Mouse (Mus musculus) forebrain, embryonic 15.5 days (tissue): ENCODE measurements around the gene Ung. TPM values are rescaled to one million over a fixed set of nuclear protein-coding genes. Genes with fewer than 3 reads are reported as not detected.
A peak's percentile ranks its signal among the peaks of the same experiment; 100 is the strongest.

Experiments
- ATAC-seq: fragments of 200-750 bp; cut with Nextera tagmentation; replicated peaks from 2 replicates; pipeline ENCODE4 v1.8.0; 2017; ENCODE audit warnings: mild to moderate bottlenecking, moderate TSS enrichment, moderate library complexity
- H3K27ac ChIP-seq: fragments of 300-500 bp; sonication (generic); replicated peaks from 2 replicates; pipeline ENCODE4 v1.5.1; 2015; ENCODE audit warnings: mild to moderate bottlenecking, inconsistent platforms
- H3K27me3 ChIP-seq: fragments of 300-500 bp; sonication (generic); 2 replicates; pipeline ENCODE4 v1.6.1; 2015; ENCODE audit warnings: inconsistent platforms
- H3K36me3 ChIP-seq: fragments of 300-500 bp; sonication (generic); 2 replicates; pipeline ENCODE4 v1.6.1; 2015; ENCODE audit warnings: mild to moderate bottlenecking, inconsistent platforms
- H3K4me1 ChIP-seq: fragments of 300-500 bp; sonication (generic); 2 replicates; pipeline ENCODE4 v1.6.1; 2015; ENCODE audit warnings: inconsistent platforms
- H3K4me2 ChIP-seq: fragments of 300-500 bp; sonication (generic); replicated peaks from 2 replicates; pipeline ENCODE4 v1.6.1; 2015; ENCODE audit warnings: mild to moderate bottlenecking, inconsistent platforms
- H3K4me3 ChIP-seq: fragments of 300-500 bp; sonication (generic); 2 replicates; pipeline ENCODE4 v1.5.1; 2015; ENCODE audit warnings: mild to moderate bottlenecking, inconsistent platforms
- H3K9ac ChIP-seq: fragments of 300-500 bp; sonication (generic); replicated peaks from 2 replicates; pipeline ENCODE4 v1.6.1; 2015; ENCODE audit warnings: mild to moderate bottlenecking, inconsistent platforms
- H3K9me3 ChIP-seq: fragments of 300-500 bp; sonication (generic); 2 replicates; pipeline ENCODE4 v1.6.1; 2016; ENCODE audit warnings: inconsistent platforms
- WGBS: fragments of 180-500 bp; shearing (Covaris S2); methylation state at CpG from one replicate; pipeline ENCODE4 v1.1.7; 2015; ENCODE audit warnings: mixed read lengths; 5-methylcytosine and 5-hydroxymethylcytosine counted together
- polyA plus RNA-seq: library from polyadenylated mRNA; unstranded; fragments of >200 nt; fragmentation: Nextera tagmentation; extraction: Ambion mirVana; gene quantifications from 2 replicates; pipeline ENCODE4 v1.2.1, GENCODE M21; 2015

The Ung gene
- polyA plus RNA-seq = 22.7 and 25.8 TPM in 2 replicates

- Histone ChIP-seq H3K4me2 (peak within 1 kb of the TSS; percentile 98), H3K27me3 (no peaks in the 10 kb centered on the region), H3K27ac (peak within 1 kb of the TSS; percentile 53), H3K4me3 (peak within 1 kb of the TSS; percentile 84), H3K36me3 (0 out of 2 replicates have a peak, but pooled peaks cover 2% of the 10 kb centered on the region), H3K9ac (peak within 1 kb of the TSS; percentile 57), H3K9me3 (no peaks in the 10 kb centered on the region), H3K4me1 (peaks cover 24% of the 10 kb centered on the region)
- ATAC-seq = peak; percentile 41
- under 1% methylated on average over 29 of the region's 29 CpGs for WGBS
These were observed at the start of gene Ung for GRCm38 (mm10) chr5:114130211-114130605. Gene Ung, plus strand, starts transcription at chr5:114130386.

GRCm38 (mm10) chr5:114085501-114085900 lies 44.7 kb upstream of the Ung start:
- Histone ChIP-seq H3K9me3 (no peaks in the 10 kb centered on the region), H3K36me3 (no peaks in the 10 kb centered on the region), H3K4me1 (peaks cover 17% of the 10 kb centered on the region), H3K9ac (no peak overlapping the region), H3K4me3 (no peak overlapping the region), H3K4me2 (no peak overlapping the region), H3K27ac (no peak overlapping the region), H3K27me3 (no peaks in the 10 kb centered on the region)
- 83% methylated on average over 14 of the region's 14 CpGs for WGBS
- ATAC-seq = no peak

GRCm38 (mm10) chr5:114087875-114088480 lies 42.2 kb upstream of the Ung start:
- H3K36me3 ChIP-seq = no peaks in the 10 kb centered on the region
- no peaks in the 10 kb centered on the region for H3K27me3 ChIP-seq
- ATAC-seq = no peak
- H3K4me2 ChIP-seq = no peak overlapping the region
- H3K27ac ChIP-seq = no peak overlapping the region
- no peaks in the 10 kb centered on the region for H3K9me3 ChIP-seq
- no peak overlapping the region for H3K4me3 ChIP-seq
- no peak overlapping the region for H3K9ac ChIP-seq
- peaks cover 22% of the 10 kb centered on the region for H3K4me1 ChIP-seq
- WGBS = 70% methylated on average over 12 of the region's 12 CpGs

GRCm38 (mm10) chr5:114090421-114091013 lies 39.7 kb upstream of the Ung start:
- Histone ChIP-seq H3K9ac (peak overlapping the region; percentile 85), H3K27ac (peak overlapping the region; percentile 90), H3K4me3 (peak overlapping the region; percentile 68), H3K27me3 (no peaks in the 10 kb centered on the region), H3K4me2 (peak overlapping the region; percentile 50), H3K9me3 (no peaks in the 10 kb centered on the region), H3K4me1 (peaks cover 22% of the 10 kb centered on the region), H3K36me3 (no peaks in the 10 kb centered on the region)
- 6% methylated on average over 7 of the region's 7 CpGs for WGBS
- peak; percentile 36 for ATAC-seq

GRCm38 (mm10) chr5:114091057-114091807 lies 39.0 kb upstream of the Ung start, which contains the start of gene Svop:
Gene Svop, minus strand, starts transcription at chr5:114091570.
- Histone ChIP-seq H3K9me3 (no peaks in the 10 kb centered on the region), H3K4me1 (peaks cover 22% of the 10 kb centered on the region), H3K4me3 (peak within 1 kb of the TSS; percentile 68), H3K36me3 (no peaks in the 10 kb centered on the region), H3K27me3 (no peaks in the 10 kb centered on the region), H3K27ac (peak within 1 kb of the TSS; percentile 90), H3K9ac (peak within 1 kb of the TSS; percentile 85), H3K4me2 (peak within 1 kb of the TSS; percentile 50)
- WGBS = 2% methylated on average over 38 of the region's 40 CpGs
- ATAC-seq = peak; percentile 90

- WGBS = 9% methylated on average over 35 of the region's 37 CpGs
- Histone ChIP-seq H3K4me1 (peaks cover 23% of the 10 kb centered on the region), H3K36me3 (peaks cover 8% of the 10 kb centered on the region; the same call in 1 of the 2 replicates), H3K27ac (peak overlapping the region; percentile 86), H3K9me3 (no peaks in the 10 kb centered on the region), H3K4me2 (peak overlapping the region; percentile 85), H3K9ac (peak overlapping the region; percentile 97), H3K4me3 (peak overlapping the region; percentile 88), H3K27me3 (no peaks in the 10 kb centered on the region)
- ATAC-seq = peak; percentile 94
These were observed 30.3 kb upstream of the Ung start for GRCm38 (mm10) chr5:114099709-114100389.

GRCm38 (mm10) chr5:114100390-114101099 lies 29.6 kb upstream of the Ung start:
- peak overlapping the region; percentile 85 for H3K4me2 ChIP-seq
- peak overlapping the region; percentile 86 for H3K27ac ChIP-seq
- 2% methylated on average over 57 of the region's 64 CpGs for whole genome bisulfite sequencing
- peak overlapping the region; percentile 97 for H3K9ac ChIP-seq
- H3K4me1 ChIP-seq = peaks cover 23% of the 10 kb centered on the region
- H3K9me3 ChIP-seq = no peaks in the 10 kb centered on the region
- H3K36me3 ChIP-seq = peaks cover 13% of the 10 kb centered on the region
- no peaks in the 10 kb centered on the region for H3K27me3 ChIP-seq
- peak overlapping the region; percentile 88 for H3K4me3 ChIP-seq
- peak; percentile 58 for ATAC-seq

GRCm38 (mm10) chr5:114101873-114102272 lies 28.3 kb upstream of the Ung start:
- no peak overlapping the region for H3K9ac ChIP-seq
- H3K4me3 ChIP-seq = no peak overlapping the region
- no peaks in the 10 kb centered on the region for H3K9me3 ChIP-seq
- H3K4me2 ChIP-seq = no peak overlapping the region
- no peaks in the 10 kb centered on the region for H3K27me3 ChIP-seq
- H3K4me1 ChIP-seq = peaks cover 23% of the 10 kb centered on the region
- WGBS = 86% methylated on average over 4 of the region's 4 CpGs
- H3K36me3 ChIP-seq = peaks cover 26% of the 10 kb centered on the region
- H3K27ac ChIP-seq = no peak overlapping the region
- ATAC-seq = no peak

GRCm38 (mm10) chr5:114102807-114103206 lies 27.4 kb upstream of the Ung start:
- no peak overlapping the region for H3K4me2 ChIP-seq
- H3K9me3 ChIP-seq = no peaks in the 10 kb centered on the region
- no peak for ATAC-seq
- peaks cover 23% of the 10 kb centered on the region for H3K4me1 ChIP-seq
- H3K36me3 ChIP-seq = peaks cover 30% of the 10 kb centered on the region
- H3K9ac ChIP-seq = no peak overlapping the region
- no peak overlapping the region for H3K27ac ChIP-seq
- H3K27me3 ChIP-seq = no peaks in the 10 kb centered on the region
- no peak overlapping the region for H3K4me3 ChIP-seq
- 71% methylated on average over 1 of the region's 1 CpGs for WGBS

GRCm38 (mm10) chr5:114106391-114106935 lies 23.7 kb upstream of the Ung start:
- no peak for ATAC-seq
- Histone ChIP-seq H3K4me3 (no peak overlapping the region), H3K9ac (no peak overlapping the region), H3K36me3 (peaks cover 65% of the 10 kb centered on the region), H3K27me3 (no peaks in the 10 kb centered on the region), H3K4me2 (no peak overlapping the region), H3K9me3 (no peaks in the 10 kb centered on the region), H3K27ac (no peak overlapping the region), H3K4me1 (peaks cover 9% of the 10 kb centered on the region)
- WGBS = 92% methylated on average over 16 of the region's 16 CpGs

GRCm38 (mm10) chr5:114113334-114113733 lies 16.9 kb upstream of the Ung start:
- H3K27ac ChIP-seq = no peak overlapping the region
- no peak overlapping the region for H3K9ac ChIP-seq
- H3K9me3 ChIP-seq = no peaks in the 10 kb centered on the region
- ATAC-seq = no peak
- no peaks in the 10 kb centered on the region for H3K4me1 ChIP-seq
- no peak overlapping the region for H3K4me2 ChIP-seq
- peaks cover 66% of the 10 kb centered on the region for H3K36me3 ChIP-seq
- WGBS = 78% methylated on average over 6 of the region's 6 CpGs
- H3K4me3 ChIP-seq = no peak overlapping the region
- no peaks in the 10 kb centered on the region for H3K27me3 ChIP-seq
